Mouse (Mus musculus) megakaryocyte, embryonic 14.5 days (primary cell): ENCODE data around the gene Atrip. TPM values are rescaled to one million over a fixed set of nuclear protein-coding genes. Genes with fewer than 3 reads are reported as not detected.

Source experiments
- H3K27me3 ChIP-seq: replicated peaks from 2 replicates; pipeline ENCODE3; 2012; ENCODE audit warnings: inconsistent platforms
- H3K36me3 ChIP-seq: replicated peaks from 2 replicates; pipeline ENCODE3; 2012; ENCODE audit warnings: low read length, inconsistent platforms, mixed read lengths
- H3K4me1 ChIP-seq: 2 replicates; pipeline ENCODE4 v1.6.1; 2012; ENCODE audit warnings: inconsistent platforms
- H3K4me3 ChIP-seq: replicated peaks from 2 replicates; pipeline ENCODE3; 2012; ENCODE audit warnings: moderate library complexity, mild to moderate bottlenecking, inconsistent platforms
- H3K9me3 ChIP-seq: 2 replicates; pipeline ENCODE4 v1.6.1; 2012; ENCODE audit warnings: inconsistent platforms
- FLI1 ChIP-seq: IDR thresholded peaks from 2 replicates; pipeline ENCODE4 v1.6.1; 2012; ENCODE audit warnings: low read length, inconsistent platforms, mixed read lengths
- GATA1 ChIP-seq: IDR thresholded peaks from 3 replicates; pipeline ENCODE4 v1.6.1; 2012; ENCODE audit warnings: mixed read lengths, low read length, inconsistent platforms, borderline replicate concordance
- polyA plus RNA-seq: library from polyadenylated mRNA; stranded (reverse); fragments of >175 nt; gene quantifications from 2 replicates; pipeline ENCODE4 v1.2.3, GENCODE M21; 2012; ENCODE audit warnings: low replicate concordance; ENCODE audit not compliant: insufficient read depth

Gene Atrip
- polyA plus RNA-seq, 1 experiment: 2.8 TPM

- peaks cover 75% of the 10 kb centered on the region for H3K27me3 ChIP-seq
- no peak overlapping the region for H3K4me3 ChIP-seq
- no peaks in the 10 kb centered on the region for H3K9me3 ChIP-seq
- no peak for TF ChIP-seq FLI1
- TF ChIP-seq GATA1: no peak
- H3K36me3 ChIP-seq: no peaks in the 10 kb centered on the region
- peaks cover 12% of the 10 kb centered on the region; the same call in 1 of the 2 replicates for H3K4me1 ChIP-seq
Observed at GRCm38 (mm10) chr9:109111101-109111500, 37.2 kb upstream of the Atrip start.

- no peaks in the 10 kb centered on the region for H3K36me3 ChIP-seq
- no peak overlapping the region for H3K4me3 ChIP-seq
- H3K4me1 ChIP-seq: peaks cover 19% of the 10 kb centered on the region; the same call in 1 of the 2 replicates
- TF ChIP-seq GATA1 (no peak), FLI1 (no peak)
- no peaks in the 10 kb centered on the region for H3K9me3 ChIP-seq
- peaks cover 81% of the 10 kb centered on the region for H3K27me3 ChIP-seq
Observed at GRCm38 (mm10) chr9:109110240-109110639, 36.3 kb upstream of the Atrip start.

GRCm38 (mm10) chr9:109107341-109107740 is 33.4 kb upstream of the Atrip start:
- no peaks in the 10 kb centered on the region for H3K36me3 ChIP-seq
- H3K27me3 ChIP-seq: peaks cover 86% of the 10 kb centered on the region
- H3K4me3 ChIP-seq: no peak overlapping the region
- no peak for TF ChIP-seq GATA1
- TF ChIP-seq FLI1: no peak
- peaks cover 19% of the 10 kb centered on the region; the same call in 1 of the 2 replicates for H3K4me1 ChIP-seq
- H3K9me3 ChIP-seq: no peaks in the 10 kb centered on the region

GRCm38 (mm10) chr9:109105648-109106047 is 31.7 kb upstream of the Atrip start:
- Histone ChIP-seq H3K9me3 (no peaks in the 10 kb centered on the region), H3K27me3 (peaks cover 85% of the 10 kb centered on the region), H3K4me3 (no peak overlapping the region), H3K36me3 (no peaks in the 10 kb centered on the region), H3K4me1 (peaks cover 23% of the 10 kb centered on the region; the same call in 1 of the 2 replicates)
- no peak for TF ChIP-seq GATA1

- H3K36me3 ChIP-seq: no peaks in the 10 kb centered on the region
- H3K27me3 ChIP-seq: peaks cover 86% of the 10 kb centered on the region
Observed at GRCm38 (mm10) chr9:109105011-109105410, 31.1 kb upstream of the Atrip start.

GRCm38 (mm10) chr9:109104083-109104482 is 30.2 kb upstream of the Atrip start:
- TF ChIP-seq GATA1 (no peak), FLI1 (no peak)
- no peak overlapping the region for H3K4me3 ChIP-seq
- peaks cover 24% of the 10 kb centered on the region; the same call in 1 of the 2 replicates for H3K4me1 ChIP-seq
- peaks cover 86% of the 10 kb centered on the region for H3K27me3 ChIP-seq
- no peaks in the 10 kb centered on the region for H3K36me3 ChIP-seq
- no peaks in the 10 kb centered on the region for H3K9me3 ChIP-seq

More at GRCm38 (mm10) chr9:109105011-109105410, 31.1 kb upstream of the Atrip start:
- H3K4me3 ChIP-seq: no peak overlapping the region
- no peaks in the 10 kb centered on the region for H3K9me3 ChIP-seq
- TF ChIP-seq FLI1 (no peak), GATA1 (no peak)
- H3K4me1 ChIP-seq: peaks cover 24% of the 10 kb centered on the region; the same call in 1 of the 2 replicates

- no peaks in the 10 kb centered on the region for H3K9me3 ChIP-seq
- H3K4me3 ChIP-seq: no peak overlapping the region
- TF ChIP-seq FLI1: no peak
- H3K4me1 ChIP-seq: peaks cover 24% of the 10 kb centered on the region; the same call in 1 of the 2 replicates
- no peaks in the 10 kb centered on the region for H3K36me3 ChIP-seq
- H3K27me3 ChIP-seq: peaks cover 86% of the 10 kb centered on the region
Observed at GRCm38 (mm10) chr9:109103250-109103649, 29.3 kb upstream of the Atrip start.

- TF ChIP-seq FLI1 (no peak), GATA1 (no peak)
- no peaks in the 10 kb centered on the region for H3K9me3 ChIP-seq
- no peak overlapping the region for H3K4me3 ChIP-seq
- H3K36me3 ChIP-seq: no peaks in the 10 kb centered on the region
- peaks cover 22% of the 10 kb centered on the region for H3K4me1 ChIP-seq
- H3K27me3 ChIP-seq: peaks cover 87% of the 10 kb centered on the region
Observed at GRCm38 (mm10) chr9:109102541-109102940, 28.6 kb upstream of the Atrip start.

GRCm38 (mm10) chr9:109101933-109102445 is 28.1 kb upstream of the Atrip start:
- Histone ChIP-seq H3K36me3 (no peaks in the 10 kb centered on the region), H3K9me3 (no peaks in the 10 kb centered on the region), H3K27me3 (peaks cover 93% of the 10 kb centered on the region), H3K4me3 (no peak overlapping the region), H3K4me1 (peaks cover 28% of the 10 kb centered on the region)
- no peak for TF ChIP-seq GATA1
- no peak for TF ChIP-seq FLI1

- H3K4me3 ChIP-seq: no peak overlapping the region
- peaks cover 24% of the 10 kb centered on the region for H3K4me1 ChIP-seq
- TF ChIP-seq FLI1 (no peak), GATA1 (no peak)
- H3K27me3 ChIP-seq: peaks cover 93% of the 10 kb centered on the region
- H3K36me3 ChIP-seq: no peaks in the 10 kb centered on the region
- H3K9me3 ChIP-seq: no peaks in the 10 kb centered on the region
Observed at GRCm38 (mm10) chr9:109100307-109100928, 26.5 kb upstream of the Atrip start.

- Histone ChIP-seq H3K36me3 (no peaks in the 10 kb centered on the region), H3K4me1 (peaks cover 30% of the 10 kb centered on the region), H3K27me3 (peaks cover 93% of the 10 kb centered on the region), H3K9me3 (no peaks in the 10 kb centered on the region), H3K4me3 (no peak overlapping the region)
- no peak for TF ChIP-seq GATA1
- no peak for TF ChIP-seq FLI1
Observed at GRCm38 (mm10) chr9:109098969-109099368, 25.0 kb upstream of the Atrip start.
